Mouse (Mus musculus) ES-Bruce4 (cell line): ENCODE measurements at regions not wholly inside any gene's neighbourhood (a gene's known extent, or its start where the extent isn't known, plus 50 kb on each side); places are given as distances from the start of the nearest gene placed in this dataset.

Experiments
- CTCF ChIP-seq: IDR thresholded peaks from one replicate; pipeline ENCODE4 v1.8.1; 2011; ENCODE audit warnings: low read depth, low read length
- POLR2A ChIP-seq: IDR thresholded peaks from one replicate; pipeline ENCODE4 v1.8.1; 2011; ENCODE audit warnings: low read length; ENCODE audit not compliant: insufficient read depth

DNA sequence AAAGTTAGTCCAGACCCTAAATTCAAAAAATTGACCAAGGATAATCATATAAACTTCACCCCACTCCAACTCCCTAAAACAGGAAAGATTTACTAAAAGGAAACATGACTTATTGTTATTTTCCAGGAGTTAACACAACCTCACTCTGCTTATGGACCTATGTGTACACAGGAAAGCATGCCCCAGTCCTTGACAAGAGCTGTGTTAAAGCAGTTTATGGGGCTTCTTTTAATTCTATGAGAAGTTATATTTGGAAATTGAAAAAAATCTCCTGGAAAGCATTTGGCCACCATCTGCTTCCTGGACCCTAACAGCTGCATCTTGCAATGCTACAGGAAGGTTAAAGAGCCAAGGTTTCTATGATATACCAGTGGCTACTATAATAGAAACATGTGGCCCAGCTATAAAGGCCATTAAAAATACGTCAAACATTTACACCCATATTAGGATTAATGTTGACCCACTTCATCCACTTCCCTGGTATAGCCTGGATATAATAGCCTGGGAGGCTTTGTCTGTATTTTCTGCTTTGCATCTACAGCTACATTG lies 620.7 kb upstream of the Jmjd1c start:
- TF ChIP-seq POLR2A: no peak
- no peak for TF ChIP-seq CTCF
